Mouse (Mus musculus): ENCODE measurements around the gene Gal3st1. TPM values are rescaled to one million over a fixed set of nuclear protein-coding genes. Genes with fewer than 3 reads are reported as not detected.

Gene Gal3st1
- polyA plus RNA-seq, 1 experiment from 2014 or later: 10.0 TPM

- DNase-seq (ENCODE audit: low read depth, low spot score): no peak
- TF ChIP-seq CTCF (IDR thresholded peaks at IDR 0.05): no peak
- POLR2A ChIA-PET: interaction anchor here (0.6 kb wide), 1 partner anchor 1333 kb away, joined by 4 read pairs; no protein-coding TSS in a partner anchor
- CTCF ChIA-PET: no interaction called here
- ATAC-seq: no peak
- no peaks in the 10 kb centered on the region for H3K27me3 ChIP-seq
- in situ Hi-C loops (cut with MboI; ENCODE audit: low pct_unique_long_range_greater_than_20kb): no loop called here
Measured at GRCm38 (mm10) chr11:3983863-3984745, 668 bp downstream of the Gal3st1 start.

GRCm38 (mm10) chr11:3989748-3990147 is 6.3 kb downstream of the Gal3st1 start:
- TF ChIP-seq CTCF (IDR thresholded peaks at IDR 0.05): no peak
- no peaks in the 10 kb centered on the region for H3K27me3 ChIP-seq
- DNase-seq (ENCODE audit: low read depth, low spot score) (no peak), ATAC-seq (no peak)
- ChIA-PET CTCF (no interaction called here), POLR2A (no interaction called here)
- in situ Hi-C loops (cut with MboI; ENCODE audit: low pct_unique_long_range_greater_than_20kb): no loop called here

DNA sequence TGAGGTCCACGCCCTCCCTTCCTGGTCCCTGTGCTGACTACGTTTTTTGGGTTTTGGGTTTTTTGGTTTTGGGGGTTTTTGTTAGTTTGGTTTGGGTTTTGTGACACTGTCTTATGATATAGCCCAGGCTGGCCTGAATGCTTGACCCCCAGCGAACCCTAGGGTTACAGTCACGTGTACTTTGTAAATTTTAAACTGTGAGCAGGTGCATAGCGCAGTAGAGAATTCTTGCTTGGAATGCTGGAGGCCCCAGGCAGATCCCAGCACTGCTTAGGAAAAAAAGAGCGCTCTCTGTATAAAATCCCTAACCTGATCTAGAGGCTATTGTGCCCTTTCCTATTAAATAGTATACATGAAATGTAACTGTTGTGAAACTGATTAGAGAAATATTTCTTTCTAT is 9.7 kb downstream of the Gal3st1 start:
- in situ Hi-C loops (cut with MboI; ENCODE audit: low pct_unique_long_range_greater_than_20kb): no loop called here
- CTCF ChIA-PET: no interaction called here
- POLR2A ChIA-PET: no interaction called here
- peaks cover 3% of the 10 kb centered on the region for H3K27me3 ChIP-seq
- no peak for ATAC-seq
- no peak for TF ChIP-seq CTCF (IDR thresholded peaks at IDR 0.05)
- DNase-seq (ENCODE audit: low read depth, low spot score): no peak

GRCm38 (mm10) chr11:3993914-3994313 is 10.5 kb downstream of the Gal3st1 start:
- no peak for ATAC-seq
- POLR2A ChIA-PET: no interaction called here
- CTCF ChIA-PET: interaction anchor here (0.7 kb wide), 1 partner anchor 8 kb away, joined by 3 read pairs; no protein-coding TSS in a partner anchor

DNA sequence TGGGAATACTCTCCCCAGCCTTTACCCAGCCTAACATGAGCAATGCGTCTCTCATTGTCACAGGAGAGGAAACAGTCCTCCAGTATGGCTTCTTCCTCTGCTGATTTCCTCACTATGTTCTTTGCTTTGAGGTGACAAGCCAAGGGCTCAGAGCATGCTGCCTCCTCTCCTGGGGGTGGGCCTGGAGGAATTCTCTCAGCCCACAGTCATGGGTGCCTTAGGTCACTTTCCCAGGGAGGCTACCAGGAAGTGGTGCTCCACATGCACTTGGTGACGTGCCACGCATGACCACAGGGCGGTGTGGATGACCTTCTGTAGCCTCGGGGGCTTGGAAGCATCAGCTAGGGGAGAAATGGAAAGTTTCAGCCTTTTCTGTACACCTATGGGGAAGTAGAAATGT is 12.1 kb downstream of the Gal3st1 start:
- CTCF ChIA-PET: no interaction called here
- ATAC-seq (no peak), DNase-seq (ENCODE audit: low read depth, low spot score) (no peak)
- POLR2A ChIA-PET: no interaction called here
- in situ Hi-C loops (cut with MboI; ENCODE audit: low pct_unique_long_range_greater_than_20kb): no loop called here
- TF ChIP-seq CTCF (IDR thresholded peaks at IDR 0.05): no peak
- H3K27me3 ChIP-seq: peaks cover 8% of the 10 kb centered on the region

More at GRCm38 (mm10) chr11:3993914-3994313, 10.5 kb downstream of the Gal3st1 start:
- H3K27me3 ChIP-seq: peaks cover 8% of the 10 kb centered on the region
- in situ Hi-C loops (cut with MboI; ENCODE audit: low pct_unique_long_range_greater_than_20kb): no loop called here
- TF ChIP-seq CTCF (IDR thresholded peaks at IDR 0.05): no peak
- no peak for DNase-seq (ENCODE audit: low read depth, low spot score)

- in situ Hi-C loops (cut with MboI; ENCODE audit: low pct_unique_long_range_greater_than_20kb): no loop called here
- no peak for ATAC-seq
Measured at GRCm38 (mm10) chr11:3996840-3997239, 13.4 kb downstream of the Gal3st1 start.

GRCm38 (mm10) chr11:3997978-3998720 is 14.7 kb downstream of the Gal3st1 start:
- POLR2A ChIA-PET: no interaction called here
- no peak for ATAC-seq
- no peak for DNase-seq (ENCODE audit: low read depth, low spot score)
- peaks cover 8% of the 10 kb centered on the region for H3K27me3 ChIP-seq
- TF ChIP-seq CTCF (IDR thresholded peaks at IDR 0.05): no peak
- CTCF ChIA-PET: no interaction called here
- in situ Hi-C loops (cut with MboI; ENCODE audit: low pct_unique_long_range_greater_than_20kb): no loop called here

More at GRCm38 (mm10) chr11:3996840-3997239, 13.4 kb downstream of the Gal3st1 start:
- ChIA-PET CTCF (no interaction called here), POLR2A (no interaction called here)
- DNase-seq (ENCODE audit: low read depth, low spot score): no peak
- TF ChIP-seq CTCF (IDR thresholded peaks at IDR 0.05): no peak
- peaks cover 8% of the 10 kb centered on the region for H3K27me3 ChIP-seq

- no peak for TF ChIP-seq CTCF (IDR thresholded peaks at IDR 0.05)
- in situ Hi-C loops (cut with MboI; ENCODE audit: low pct_unique_long_range_greater_than_20kb): no loop called here
- H3K27me3 ChIP-seq: peaks cover 12% of the 10 kb centered on the region
- CTCF ChIA-PET: interaction anchor here (0.9 kb wide), 1 partner anchor 80 kb away, joined by 3 read pairs; no protein-coding TSS in a partner anchor
- POLR2A ChIA-PET: no interaction called here
- ATAC-seq: no peak
- DNase-seq (ENCODE audit: low read depth, low spot score): no peak
Measured at GRCm38 (mm10) chr11:3999547-3999946, 16.1 kb downstream of the Gal3st1 start.

- ATAC-seq (no peak), DNase-seq (ENCODE audit: low read depth, low spot score) (no peak)
- POLR2A ChIA-PET: no interaction called here
- no peak for TF ChIP-seq CTCF (IDR thresholded peaks at IDR 0.05)
- H3K27me3 ChIP-seq: peaks cover 17% of the 10 kb centered on the region
- in situ Hi-C loops (cut with MboI; ENCODE audit: low pct_unique_long_range_greater_than_20kb): no loop called here
- CTCF ChIA-PET: interaction anchor here (1.1 kb wide), 1 partner anchor 78 kb away, joined by 3 read pairs; no protein-coding TSS in a partner anchor
Measured at GRCm38 (mm10) chr11:4001603-4002002, 18.2 kb downstream of the Gal3st1 start.

DNA sequence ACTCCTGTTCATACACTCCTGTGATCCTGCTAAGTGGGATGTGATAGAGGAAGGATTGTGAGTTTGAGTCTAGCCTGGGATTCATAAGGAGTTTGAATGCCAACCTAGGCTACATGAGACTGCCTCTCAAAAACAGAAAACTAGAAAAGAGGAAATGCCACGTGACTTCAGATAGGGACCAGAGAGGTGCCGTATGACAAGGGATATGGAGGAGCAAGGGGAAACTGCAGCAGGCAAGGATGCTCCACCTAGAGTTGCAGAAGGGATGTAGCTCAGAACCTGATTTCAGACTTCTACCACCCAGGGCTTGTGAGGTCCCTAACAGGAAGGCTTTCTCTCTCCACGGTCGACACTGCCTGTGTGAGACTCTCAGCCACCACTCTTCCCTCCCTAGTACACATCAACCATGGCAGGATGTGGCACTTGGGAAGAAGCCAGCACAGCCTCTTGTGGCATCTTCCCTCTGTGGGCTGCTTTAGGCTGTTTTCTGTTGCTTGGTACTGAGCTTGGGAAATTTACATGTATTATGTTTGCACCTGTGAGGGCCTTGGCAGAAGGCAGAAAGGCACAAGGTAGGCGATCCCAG is 21.9 kb downstream of the Gal3st1 start:
- CTCF ChIA-PET: interaction anchor here (0.9 kb wide), 1 partner anchor 78 kb away, joined by 3 read pairs; no protein-coding TSS in a partner anchor
- DNase-seq (ENCODE audit: low read depth, low spot score) (no peak), ATAC-seq (no peak)
- no peak for TF ChIP-seq CTCF (IDR thresholded peaks at IDR 0.05)
- H3K27me3 ChIP-seq: peaks cover 29% of the 10 kb centered on the region
- POLR2A ChIA-PET: no interaction called here
- in situ Hi-C loops (cut with MboI; ENCODE audit: low pct_unique_long_range_greater_than_20kb): no loop called here
